Mouse (Mus musculus): ENCODE measurements around the gene Trim65.

GRCm38 (mm10) chr11:116105065-116105464, 25.9 kb downstream of the Trim65 start:
- TF ChIP-seq POLR2A (IDR thresholded peaks at IDR 0.05; ENCODE audit: borderline replicate concordance, low read depth, low read length) (no peak), CTCF (IDR thresholded peaks at IDR 0.05; ENCODE audit: low read depth, low read length) (no peak)
